Mouse (Mus musculus): ENCODE measurements around the gene Gnb1l. TPM values are rescaled to one million over a fixed set of nuclear protein-coding genes. Genes with fewer than 3 reads are reported as not detected.

Gene Gnb1l
- total RNA-seq, 2 experiments from 2014 or later = 6.2 to 7.1 TPM

DNA sequence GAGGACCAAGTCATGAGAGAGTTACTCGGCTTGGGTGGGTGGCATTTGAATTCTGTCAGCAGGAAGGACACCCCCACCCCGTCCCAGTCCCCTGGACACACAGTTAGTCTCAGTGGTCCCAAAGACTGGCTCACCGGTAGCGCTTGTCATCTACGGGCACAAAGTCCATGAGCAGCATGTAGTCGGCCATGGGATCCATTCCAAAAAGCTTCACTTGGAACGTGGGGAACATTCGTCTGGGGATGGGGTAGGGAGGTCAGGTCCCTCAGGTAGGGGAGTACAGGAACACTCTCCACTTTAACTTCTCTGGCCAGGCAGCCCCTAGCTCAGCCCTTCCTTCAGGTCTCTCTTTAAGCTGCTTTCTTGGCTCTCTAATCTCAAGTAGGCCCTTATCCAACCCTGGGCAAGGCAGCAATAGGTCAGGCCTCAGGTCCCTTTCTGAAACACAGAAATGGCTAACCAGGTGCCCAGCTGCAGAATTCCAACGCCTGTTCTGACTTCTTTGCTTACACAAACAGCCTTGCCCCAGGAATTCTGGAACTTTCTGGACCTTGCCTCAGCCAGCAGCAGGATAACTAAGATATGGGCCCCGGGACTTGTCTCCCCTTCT, 86.5 kb downstream of the Gnb1l start:
- DNase-seq (ENCODE audit: low spot score in 2 of 2) = no peak

DNA sequence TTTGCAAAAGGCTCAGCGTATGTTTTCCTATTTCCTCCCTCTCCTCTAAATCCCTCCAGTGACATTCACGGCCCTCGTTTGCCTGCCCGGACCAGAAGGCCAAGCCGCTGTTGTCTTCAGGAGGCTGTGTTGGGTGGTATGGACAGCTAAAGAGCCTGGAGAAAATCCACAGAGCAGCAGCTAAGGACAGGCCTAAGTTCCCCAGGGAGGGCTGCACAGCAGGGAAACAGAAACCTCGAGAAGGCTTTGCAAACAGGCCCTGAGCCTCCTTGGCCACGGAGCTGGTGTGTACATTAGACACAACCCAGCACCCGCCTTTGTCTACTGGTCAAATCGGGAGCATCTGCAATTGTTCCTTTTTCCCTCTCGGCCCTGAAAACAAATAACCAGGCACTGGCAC, 87.2 kb downstream of the Gnb1l start:
- no peak for DNase-seq (ENCODE audit: low spot score in 2 of 2)

DNA sequence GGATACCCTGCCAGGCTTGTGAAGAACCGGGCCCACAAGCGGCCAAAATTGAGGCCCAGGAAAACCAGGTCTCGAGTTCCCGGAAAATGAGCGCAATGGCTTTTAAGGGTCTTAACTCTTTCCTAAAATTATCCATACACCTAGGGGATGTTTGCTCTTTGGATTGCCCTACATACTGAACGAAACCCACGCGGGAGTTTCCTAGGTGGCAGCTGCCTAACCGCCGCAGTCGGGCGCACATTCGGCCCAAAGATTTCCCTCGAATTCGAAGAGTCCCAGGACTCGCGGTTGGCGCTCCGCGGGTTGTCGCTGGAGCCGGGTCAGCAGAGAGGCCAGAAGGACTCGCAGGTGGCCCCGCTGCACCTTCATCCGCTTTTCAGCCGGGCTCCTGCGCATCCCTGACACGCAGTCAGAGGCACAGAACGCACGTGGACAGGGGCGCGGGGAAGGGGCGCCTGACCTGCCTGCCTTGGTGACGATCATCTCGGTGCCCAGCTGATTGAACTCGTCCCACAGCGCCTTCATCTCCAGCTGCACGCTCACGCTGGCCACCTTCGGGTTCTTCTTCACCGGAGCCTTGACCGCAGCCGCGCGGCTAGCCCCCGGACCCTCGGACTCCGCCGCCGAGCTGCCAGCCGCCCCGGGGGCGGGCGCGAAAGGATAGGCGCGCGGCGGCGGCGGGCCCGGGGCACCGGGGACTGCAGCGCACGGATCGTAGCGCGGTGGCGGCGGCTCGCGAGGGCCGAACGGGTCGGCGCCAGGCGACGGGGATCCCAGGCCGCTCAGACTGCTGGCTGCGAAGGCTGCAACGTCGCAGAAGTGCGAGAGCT, 87.8 kb downstream of the Gnb1l start:
- no peak for DNase-seq (ENCODE audit: low spot score in 2 of 2)

DNA sequence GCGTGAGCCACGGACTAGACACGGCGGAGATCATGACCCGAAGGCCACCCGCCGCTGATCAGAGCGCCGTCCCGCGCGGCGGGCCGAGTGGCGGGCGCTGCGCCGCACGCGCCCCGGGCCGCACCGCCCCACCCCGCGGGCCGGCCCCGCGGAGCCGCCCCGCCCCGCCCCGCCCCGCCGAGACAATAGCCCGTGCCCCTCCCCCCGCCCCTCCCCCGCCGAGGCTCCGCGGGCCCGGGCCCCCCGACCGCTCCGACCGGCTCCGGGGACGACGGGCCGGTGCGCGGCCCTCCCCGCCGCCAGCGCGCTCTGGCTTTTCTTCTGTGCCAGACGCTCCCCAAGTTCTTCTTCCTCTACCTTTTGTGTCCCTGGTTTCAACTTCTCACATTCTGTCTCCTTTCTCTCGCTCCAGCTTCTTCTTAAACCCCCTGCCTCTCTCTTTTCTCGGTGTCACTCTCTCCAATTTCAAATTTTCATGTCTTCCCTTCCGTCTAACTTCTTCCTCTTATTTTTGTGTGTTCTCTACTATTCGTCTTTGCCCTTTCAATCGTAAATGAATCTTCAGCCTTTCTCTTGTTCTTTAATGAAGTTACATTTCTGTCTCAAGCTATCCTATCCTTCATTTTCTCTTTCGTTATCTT, 88.5 kb downstream of the Gnb1l start:
- DNase-seq (ENCODE audit: low spot score in 2 of 2) = no peak

DNA sequence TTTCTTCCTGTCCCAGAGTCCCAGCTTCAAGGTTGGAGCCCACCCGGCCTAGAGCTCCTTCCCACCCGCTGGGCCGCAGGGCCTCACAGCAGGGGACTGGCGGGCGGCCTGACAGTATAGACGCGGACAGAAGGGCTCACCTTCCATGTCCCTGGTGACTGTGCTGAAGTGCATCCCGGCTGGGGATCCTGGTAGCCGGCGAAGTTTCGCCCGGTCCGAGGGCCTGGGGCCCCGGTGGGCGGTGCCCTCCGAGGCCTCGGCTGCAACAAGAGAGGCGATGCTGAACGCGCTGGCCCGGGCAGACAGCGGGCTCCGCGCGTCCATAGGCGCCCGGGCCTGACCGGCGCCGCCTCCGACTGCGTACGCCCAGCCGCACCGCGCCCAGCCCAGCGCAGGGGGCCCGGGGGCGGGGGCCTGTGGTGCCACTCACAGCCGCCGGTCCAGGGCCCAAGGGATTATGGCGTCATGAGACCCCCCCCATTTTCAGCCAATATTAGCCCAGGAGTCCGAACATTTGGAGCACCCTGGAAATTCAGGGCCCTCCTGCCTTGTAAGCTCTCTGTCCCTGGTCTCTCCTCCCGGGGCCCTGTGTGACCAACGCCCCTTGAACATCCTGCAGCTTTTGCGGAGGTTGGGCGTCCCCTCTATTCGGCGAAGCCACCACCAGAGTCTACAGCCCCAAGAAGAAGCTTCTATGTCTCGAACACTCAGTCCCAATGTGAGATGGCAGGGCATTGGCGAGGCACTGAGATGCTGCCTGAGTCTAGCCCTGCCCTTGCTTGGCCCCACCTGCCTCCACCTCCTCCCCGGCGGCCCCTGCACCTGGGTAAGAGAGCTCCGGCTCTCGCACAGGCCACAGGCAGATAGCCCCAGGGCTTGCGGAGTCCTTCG, 89.6 kb downstream of the Gnb1l start:
- no peak for DNase-seq (ENCODE audit: low spot score in 2 of 2)

DNA sequence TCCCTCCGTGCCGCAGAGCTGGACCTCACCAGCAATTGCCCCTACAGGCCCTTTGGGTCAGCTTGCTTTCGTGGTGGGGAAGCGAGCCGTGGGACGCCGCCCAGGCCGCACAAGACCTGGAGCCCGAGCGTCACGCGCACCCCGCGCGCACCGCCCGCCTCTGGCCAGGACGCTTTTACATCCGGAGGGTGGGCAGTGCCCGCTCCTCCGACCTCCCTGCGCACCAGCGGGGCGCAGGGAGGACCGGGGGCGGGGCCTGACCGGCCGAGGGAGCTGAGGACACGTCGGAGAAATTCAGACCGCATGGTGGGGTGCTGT, 90.2 kb downstream of the Gnb1l start:
- DNase-seq (ENCODE audit: low spot score in 2 of 2) = no peak

DNA sequence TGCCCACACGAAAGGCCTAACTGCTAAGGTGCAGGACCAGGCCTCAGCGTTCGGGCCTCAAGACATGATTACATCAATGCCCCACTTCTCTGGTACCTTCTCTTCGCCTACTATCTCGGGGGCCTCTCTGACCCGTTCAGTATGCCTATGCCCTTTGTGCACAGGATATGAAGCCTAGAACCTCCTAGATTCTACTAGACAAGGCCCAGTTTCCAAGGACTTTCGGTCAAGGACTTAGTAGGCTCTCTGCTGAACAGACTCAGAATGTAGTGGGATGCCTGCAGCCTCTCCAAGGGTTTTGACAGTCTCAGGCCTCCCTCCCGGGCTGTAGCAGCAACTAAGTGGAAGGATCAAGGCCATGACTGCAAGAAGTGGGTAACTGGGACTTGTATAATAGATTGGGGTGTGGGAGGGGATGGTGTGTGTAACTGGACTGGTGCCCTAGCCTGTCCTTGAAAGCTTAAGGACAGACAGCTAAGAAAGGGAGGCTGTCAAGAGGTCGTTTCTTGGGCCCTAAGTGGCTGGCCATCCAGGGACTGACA, 90.6 kb downstream of the Gnb1l start:
- no peak for DNase-seq (ENCODE audit: low spot score in 2 of 2)

DNA sequence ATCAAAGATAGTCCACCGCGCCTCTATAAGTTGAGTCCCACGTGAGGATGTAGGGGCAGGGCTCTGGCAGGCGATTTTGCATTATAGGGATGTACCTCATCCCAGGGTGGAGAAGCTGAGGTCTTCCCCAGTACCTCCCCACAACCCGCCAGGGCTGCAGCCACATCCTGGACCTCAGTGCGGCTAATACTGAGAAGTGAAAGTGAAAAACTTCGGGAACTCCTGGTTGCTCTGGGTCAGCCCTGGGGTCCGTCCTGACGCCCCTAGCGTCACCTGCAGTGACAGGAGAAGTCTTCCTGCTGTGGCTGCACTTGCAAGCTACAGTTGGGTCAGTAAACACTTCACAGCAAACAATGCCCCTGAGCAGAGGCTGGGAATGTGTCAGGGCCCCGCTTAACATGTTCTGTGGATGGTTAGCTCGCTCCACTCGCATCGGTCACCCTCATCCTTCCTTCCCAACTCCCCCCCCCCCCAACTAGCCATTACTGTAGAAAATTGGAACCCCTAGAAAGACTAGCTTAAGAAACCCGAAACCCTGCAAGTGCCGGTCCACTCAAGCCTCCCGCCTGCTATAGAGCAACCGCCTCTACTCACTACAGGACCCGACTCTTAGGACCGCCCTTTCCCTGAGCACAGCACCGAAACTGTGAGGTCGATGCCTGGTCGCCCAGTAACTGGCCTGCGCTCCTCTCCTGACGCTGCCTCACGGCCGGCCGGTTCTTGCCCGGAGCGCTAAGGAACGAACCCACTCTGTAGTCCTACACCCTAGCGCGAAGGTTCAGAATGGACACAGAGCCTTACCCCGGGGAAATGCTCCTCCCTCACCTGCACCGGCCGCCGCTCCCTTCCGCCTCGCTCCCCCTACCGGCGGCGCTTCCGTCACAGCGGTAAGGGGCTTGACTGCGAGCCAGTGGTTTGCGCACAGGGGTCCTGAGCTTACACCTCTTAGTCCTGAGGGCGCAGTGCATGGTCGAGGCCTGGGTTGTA, 91.6 kb downstream of the Gnb1l start, which contains the start of gene Tbx1:
TSS of gene Tbx1 (minus strand) at position 868 of the 987 bp plus-strand sequence.
- DNase-seq (ENCODE audit: low spot score in 2 of 2) = no peak

DNA sequence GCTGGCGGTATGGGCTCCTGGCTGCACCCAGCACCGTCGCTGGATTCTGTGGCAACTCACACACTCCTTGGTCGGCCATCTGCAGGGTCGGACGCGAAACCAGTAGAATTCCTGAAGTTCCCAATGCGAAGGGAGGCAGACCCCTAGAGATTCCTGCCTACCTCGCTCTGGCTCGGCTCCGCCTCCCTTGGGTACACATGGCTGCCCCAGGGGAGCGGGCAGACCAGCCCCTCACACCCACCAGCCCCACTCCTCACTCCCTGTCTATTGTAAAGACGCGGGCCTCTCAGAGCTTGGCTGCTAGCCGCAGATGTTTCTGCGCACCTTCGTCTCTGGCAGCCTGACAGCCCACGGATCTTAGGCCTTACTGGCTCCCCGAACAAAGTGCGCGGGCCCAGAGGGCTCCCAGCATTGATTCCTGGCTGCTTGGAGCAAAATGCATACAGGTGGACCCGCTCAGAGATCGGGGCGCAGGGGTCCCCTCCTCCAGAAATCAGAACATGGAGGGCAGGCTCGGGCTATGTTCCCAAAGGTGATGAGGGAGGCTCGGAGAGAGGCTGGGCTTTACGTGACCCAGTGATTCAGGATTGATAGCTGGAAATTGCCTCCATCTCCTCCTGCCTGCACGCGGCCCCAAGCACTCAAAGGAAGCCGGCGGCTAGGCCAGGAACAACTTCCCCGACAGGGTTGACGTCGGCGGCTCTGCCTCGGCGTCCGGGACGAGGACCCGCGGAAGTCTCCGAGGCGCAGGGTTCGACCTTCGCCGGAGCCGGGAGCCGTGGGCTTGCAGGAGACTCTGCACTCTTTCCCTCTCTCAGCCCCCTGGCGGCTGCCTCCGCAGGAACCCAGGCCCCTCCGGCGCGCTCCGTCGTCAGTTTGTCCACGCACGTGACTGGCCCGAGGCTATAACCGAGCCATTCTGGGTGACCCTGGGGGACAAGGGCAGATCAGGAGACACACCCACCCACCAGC, 92.8 kb downstream of the Gnb1l start:
- no peak for DNase-seq (ENCODE audit: low spot score in 2 of 2)

DNA sequence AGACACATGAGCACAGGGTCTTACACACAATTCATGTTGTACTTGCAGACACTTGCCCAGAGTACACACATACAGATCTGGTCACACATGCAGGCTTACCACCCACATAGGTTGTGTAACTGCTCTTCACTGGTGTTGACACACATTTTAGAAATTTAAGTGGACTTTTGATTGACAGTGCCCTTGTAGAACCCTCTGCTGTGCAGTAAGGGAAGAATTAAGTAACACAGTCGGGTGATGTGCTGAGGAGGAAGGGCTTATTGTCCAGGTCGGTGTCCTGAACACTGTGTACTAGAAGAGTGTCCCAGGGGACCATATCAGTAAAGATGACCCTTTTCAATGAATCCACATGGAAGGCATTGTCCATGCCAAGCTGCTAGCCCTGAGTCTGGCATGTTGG, 95.4 kb downstream of the Gnb1l start:
- DNase-seq (ENCODE audit: low spot score in 2 of 2) = no peak

DNA sequence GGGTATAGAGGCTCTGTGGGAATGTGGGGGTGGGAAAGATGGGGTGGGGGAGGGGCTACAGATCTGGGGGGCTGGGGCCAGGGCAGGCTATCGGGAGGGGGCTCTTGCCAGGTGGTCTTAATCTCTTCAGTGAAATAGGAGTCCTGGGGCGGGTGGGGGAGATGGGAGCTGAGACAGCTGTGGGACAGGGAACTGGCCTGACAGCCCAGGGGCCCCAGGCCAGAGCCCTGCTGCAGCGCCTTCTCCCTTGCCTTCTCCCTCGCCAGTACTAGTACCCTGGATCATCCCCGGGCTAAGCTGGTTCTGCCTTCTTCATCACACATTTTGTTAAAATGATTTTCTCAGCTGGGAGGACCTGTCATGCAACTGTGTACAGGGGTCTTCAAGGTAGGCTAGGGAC, 97.7 kb downstream of the Gnb1l start:
- DNase-seq (ENCODE audit: low spot score in 2 of 2) = no peak

DNA sequence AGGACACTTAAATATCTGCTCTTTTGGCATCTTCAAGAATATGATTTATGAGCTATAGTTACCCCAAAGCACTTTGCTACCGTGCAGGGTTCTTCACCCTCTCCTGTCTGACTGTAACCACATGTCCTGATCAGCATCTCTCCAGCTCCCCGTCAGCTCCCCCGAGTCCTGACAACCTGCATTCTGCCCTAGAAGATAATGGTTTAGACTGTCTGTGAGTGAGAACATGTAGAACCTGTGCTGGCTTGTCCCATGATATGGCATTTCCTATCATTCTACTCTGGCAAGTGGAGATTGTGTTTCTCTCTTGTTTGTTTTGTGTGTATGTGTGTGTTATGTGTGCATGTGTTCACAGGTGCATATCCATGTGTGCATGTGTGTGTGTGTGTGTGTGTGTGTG, 99.5 kb downstream of the Gnb1l start:
- DNase-seq (ENCODE audit: low spot score in 2 of 2) = no peak

DNA sequence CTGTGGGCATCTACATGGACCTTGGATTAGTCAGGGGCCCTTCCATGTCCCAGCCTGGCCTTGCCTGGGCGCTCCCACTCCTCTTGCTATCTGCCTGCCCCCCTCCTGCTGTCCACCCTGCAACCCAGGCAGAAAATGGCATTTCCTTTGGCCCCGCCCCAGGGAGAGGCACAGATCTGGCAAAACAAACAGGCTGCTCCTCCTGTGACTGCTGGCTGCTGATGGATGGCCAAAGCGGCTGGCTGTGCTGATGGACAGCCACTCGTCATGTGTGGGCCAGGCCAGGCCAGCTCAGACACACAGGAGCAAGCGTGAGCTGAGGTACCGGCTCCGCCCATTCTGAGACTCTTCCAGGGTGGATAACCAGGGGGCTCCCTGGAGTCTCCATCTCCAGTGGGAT, 102.9 kb downstream of the Gnb1l start:
- no peak for DNase-seq (ENCODE audit: low spot score in 2 of 2)

DNA sequence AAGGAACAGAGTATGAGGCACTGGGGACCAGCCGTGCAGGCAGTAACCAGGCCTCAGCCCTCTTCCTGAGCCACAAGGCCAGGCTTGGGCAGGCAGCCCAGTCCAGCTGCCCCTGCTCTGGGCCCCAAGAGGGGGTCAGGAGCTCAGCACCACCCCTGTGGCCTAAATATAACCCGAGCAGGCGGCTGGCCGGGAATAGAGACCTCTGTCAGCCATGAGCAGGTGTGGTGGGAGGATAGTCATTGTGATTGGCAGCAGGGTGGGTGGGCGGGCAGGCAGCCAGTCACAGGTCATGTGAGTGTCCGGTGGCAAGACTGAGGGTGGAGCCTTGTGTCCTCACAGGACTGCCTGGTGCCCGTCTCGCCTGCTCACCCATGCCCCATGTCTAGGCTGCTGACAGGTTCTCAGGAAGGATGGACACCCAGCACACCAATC, 105.8 kb downstream of the Gnb1l start:
- no peak for DNase-seq (ENCODE audit: low spot score in 2 of 2)

DNA sequence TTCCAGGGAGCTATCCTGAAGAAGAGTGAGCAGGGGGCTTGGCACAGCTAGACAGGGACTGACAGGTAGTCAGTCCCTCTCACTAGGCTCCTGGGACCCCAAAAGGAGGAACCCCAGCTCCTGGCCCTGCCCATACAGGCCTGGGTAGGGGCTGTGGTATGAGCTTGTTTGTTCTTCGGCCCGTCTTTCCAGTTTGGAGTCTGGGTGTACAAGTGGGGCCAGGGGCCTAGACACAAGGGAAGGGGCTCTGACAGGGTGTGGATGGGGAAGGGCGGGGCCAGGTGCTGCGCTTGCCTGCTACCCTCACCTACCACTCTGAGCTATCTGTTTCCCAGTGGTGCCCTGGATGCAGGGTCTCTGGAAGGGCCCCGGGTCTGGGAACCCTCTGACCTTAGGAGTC, 107.2 kb downstream of the Gnb1l start:
- DNase-seq (ENCODE audit: low spot score in 2 of 2) = no peak

DNA sequence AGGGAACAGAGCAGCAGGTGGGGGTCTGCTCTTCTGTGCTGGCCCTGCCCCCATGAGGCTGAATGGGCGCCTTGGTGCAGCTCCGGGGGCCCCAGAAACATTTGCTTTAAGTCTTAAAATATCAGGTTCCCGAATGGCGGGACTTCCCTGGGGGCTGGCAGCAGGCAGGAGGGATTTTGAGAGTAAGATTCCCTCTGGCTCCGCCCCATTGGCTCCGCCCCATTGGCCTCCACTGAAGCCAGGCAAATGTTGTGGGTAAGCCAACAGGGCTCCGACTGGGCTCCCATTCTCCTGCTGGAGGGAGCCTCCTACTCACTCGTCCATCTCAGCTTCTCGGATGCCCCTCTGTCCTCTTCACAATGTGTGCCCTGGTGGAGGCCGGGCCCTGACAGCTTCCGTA, 109.7 kb downstream of the Gnb1l start:
- no peak for DNase-seq (ENCODE audit: low spot score in 2 of 2)

DNA sequence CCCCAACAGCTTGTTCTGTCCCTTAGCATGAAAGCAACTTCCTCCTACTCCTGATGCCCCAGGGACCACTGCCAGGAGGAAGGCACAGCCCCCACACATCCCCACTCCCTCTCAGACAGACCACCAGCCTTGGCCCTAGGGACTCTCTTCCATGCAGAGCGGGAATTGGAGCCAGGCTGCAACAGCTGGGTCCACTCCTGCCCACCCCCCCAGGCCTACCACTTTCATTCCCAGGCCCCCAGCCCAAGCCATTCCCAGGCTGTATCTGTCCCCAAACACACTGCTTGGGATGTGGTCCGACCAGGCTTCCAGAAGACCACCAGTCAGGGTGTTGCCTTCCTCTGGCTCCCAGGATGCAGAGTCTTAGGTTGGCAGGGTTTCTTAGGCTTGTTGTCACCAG, 110.6 kb downstream of the Gnb1l start:
- DNase-seq (ENCODE audit: low spot score in 2 of 2) = no peak

DNA sequence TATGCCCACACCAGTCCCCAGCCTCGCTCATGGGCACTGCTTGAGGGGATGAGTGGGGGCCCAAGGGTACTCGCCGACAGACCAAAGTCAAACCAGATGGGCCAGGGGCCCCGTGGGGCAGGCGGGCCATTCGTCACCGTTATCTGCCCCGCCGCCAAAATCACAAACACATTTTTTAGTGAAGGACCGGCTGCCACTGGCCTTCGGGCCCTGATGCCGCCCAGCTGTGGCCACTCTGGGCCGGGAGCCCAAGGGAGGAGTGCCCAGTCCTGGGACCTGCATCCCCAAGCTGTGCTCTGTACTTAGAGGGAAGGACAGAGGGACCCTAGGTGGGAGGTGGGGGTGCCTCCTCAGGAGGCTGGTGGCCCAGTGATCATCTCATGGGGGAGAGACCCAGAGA, 113.2 kb downstream of the Gnb1l start:
- DNase-seq (ENCODE audit: low spot score in 2 of 2) = no peak

DNA sequence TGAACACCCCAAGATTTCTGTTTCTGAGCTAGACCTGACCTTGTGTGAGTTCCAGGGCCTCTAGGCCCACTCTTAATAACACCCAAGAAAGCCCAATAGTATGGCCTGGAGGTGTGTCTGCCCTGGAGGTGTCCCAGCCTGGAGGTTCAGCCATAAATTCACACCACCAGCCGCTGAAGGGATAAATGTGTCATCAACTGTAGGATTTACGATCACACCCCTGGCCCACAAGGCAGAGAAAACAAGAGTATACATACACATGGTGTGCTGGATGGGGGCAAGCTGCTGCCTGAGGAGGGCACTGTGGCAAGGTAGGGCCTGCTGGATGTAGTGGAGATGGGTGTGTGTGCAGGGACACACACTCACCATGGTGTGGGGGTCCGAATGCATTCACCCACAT, 114.8 kb downstream of the Gnb1l start:
- DNase-seq (ENCODE audit: low spot score in 2 of 2) = no peak
